Mouse (Mus musculus) gastrocnemius, postnatal 4 days (tissue): ENCODE results near the gene Xpot. TPM values are rescaled to one million over a fixed set of nuclear protein-coding genes. Genes with fewer than 3 reads are reported as not detected.

Experiments used
- DNase-seq, 2 experiments: peaks; one replicate each; pipeline ENCODE4 v3.0.0; 2021 to 2022; ENCODE audit warnings: low spot score in 2 of 2, mixed read lengths in 2 of 2
- microRNA-seq: library from miRNA; unstranded; fragments of <30 nt; microRNA quantifications from one replicate; pipeline ENCODE4 v1.2.0, GENCODE M21; 2021
- total RNA-seq, 2 experiments: library from RNA; stranded (reverse); gene quantifications; 2 replicates each; pipeline ENCODE4 v1.2.3; 2021

Gene Xpot
- total RNA-seq, 2 experiments from 2014 or later = 36.0 to 45.6 TPM

GRCm38 (mm10) chr10:121581405-121581804 lies 44.7 kb downstream of the Xpot start:
- no peak for DNase-seq

- DNase-seq = no peak
Measured at GRCm38 (mm10) chr10:121580381-121580780, 45.8 kb downstream of the Xpot start.

GRCm38 (mm10) chr10:121576372-121576771 lies 49.8 kb downstream of the Xpot start:
- DNase-seq = no peak

- DNase-seq = no peak
Measured at GRCm38 (mm10) chr10:121571511-121572147, 54.5 kb downstream of the Xpot start.

- no peak for DNase-seq
Measured at GRCm38 (mm10) chr10:121571031-121571430, 55.1 kb downstream of the Xpot start.

GRCm38 (mm10) chr10:121569796-121570195 lies 56.3 kb downstream of the Xpot start:
- no peak for DNase-seq

- no peak for DNase-seq
Measured at GRCm38 (mm10) chr10:121569001-121569589, 57.0 kb downstream of the Xpot start.

GRCm38 (mm10) chr10:121568534-121568933 lies 57.6 kb downstream of the Xpot start:
- DNase-seq = no peak

GRCm38 (mm10) chr10:121568026-121568425 lies 58.1 kb downstream of the Xpot start:
- DNase-seq = no peak

- no peak for DNase-seq
Measured at GRCm38 (mm10) chr10:121564447-121564846, 61.7 kb downstream of the Xpot start.

- DNase-seq = no peak
Measured at GRCm38 (mm10) chr10:121558231-121558630, 67.9 kb downstream of the Xpot start.

- DNase-seq = no peak
Measured at GRCm38 (mm10) chr10:121556263-121556662, 69.9 kb downstream of the Xpot start.

- no peak for DNase-seq
Measured at GRCm38 (mm10) chr10:121550334-121550733, 75.8 kb downstream of the Xpot start.

- no peak for DNase-seq
Measured at GRCm38 (mm10) chr10:121549670-121550069, 76.5 kb downstream of the Xpot start.

GRCm38 (mm10) chr10:121547162-121547561 lies 79.0 kb downstream of the Xpot start:
- DNase-seq = no peak

- DNase-seq = no peak
Measured at GRCm38 (mm10) chr10:121543577-121543976, 82.6 kb downstream of the Xpot start.

- no peak for DNase-seq
Measured at GRCm38 (mm10) chr10:121542156-121542555, 84.0 kb downstream of the Xpot start.

Small RNA genes lying within 50 kb of the gene (microRNA-seq; reads per million reads assigned to microRNA genes)
- gene Gm24330 = not detected

Other genes with a start within 250 kb of the Xpot start
- 10 to 100 TPM; 70.0 to 78.2 TPM for gene Rassf3, start 150.0 kb downstream of the Xpot start, total RNA-seq
- 10 to 100 TPM; 20.7 to 24.8 TPM for gene Tbk1, start 39.5 kb downstream of the Xpot start, total RNA-seq
- not detected for gene D930020B18Rik, start 15.3 kb upstream of the Xpot start, total RNA-seq
- gene BC048403, start 113.6 kb upstream of the Xpot start, total RNA-seq = 1 to 10 TPM; 3.0 to 3.5 TPM